In genomic region chr2:32610610-32611229, GRCm38 (mm10) we compare ENCODE assay signal across 9 mouse cellular contexts. TPM values are rescaled to one million over a fixed set of nuclear protein-coding genes. Genes with fewer than 3 reads are reported as not detected.
DNase-seq lines count a peak whose midpoint lies in the region; ATAC-seq and TF ChIP-seq lines count a peak whose summit lies in the region.
"Had no signal": no experiment of that assay in that cellular context is flagged by ENCODE, and none has a peak within 500 bp of the region (broad histone marks: within the 10 kb centered on the region; RNA-seq: fewer than 3 reads in every experiment).

No protein-coding gene starts in this region.

- TF ChIP-seq CTCF in lung, adult 2 months (IDR thresholded peaks at IDR 0.05; ENCODE audit: insufficient read depth, low read length): no peak

- H3K4me1 ChIP-seq in forebrain, embryonic 12.5 days: peaks cover 35% of the 10 kb centered on the region
- H3K4me1 ChIP-seq in lung, adult 2 months (ENCODE audit: control insufficient read depth, insufficient read depth, low read length): peaks cover 12% of the 10 kb centered on the region
- H3K4me1 ChIP-seq in stomach, embryonic 14.5 days (ENCODE audit: control insufficient read depth, insufficient read depth, low read length): peaks cover 20% of the 10 kb centered on the region; the same call in 1 of the 2 replicates

- peak overlapping the region; percentile 54 for H3K4me2 ChIP-seq in forebrain, embryonic 12.5 days
- H3K4me2 ChIP-seq in stomach, embryonic 14.5 days (replicated peaks; ENCODE audit: low read depth, low read length): peak overlapping the region; percentile 50

- H3K4me3 ChIP-seq in forebrain, embryonic 12.5 days (replicated peaks): peak overlapping the region; percentile 37
- peak overlapping the region; percentile 9 for H3K4me3 ChIP-seq in lung, adult 2 months (replicated peaks; ENCODE audit: extremely low read depth, low read depth, low read length)
- H3K4me3 ChIP-seq in stomach, embryonic 14.5 days (ENCODE audit: low read depth, low read length): peak overlapping the region; percentile 32

- H3K9ac ChIP-seq in forebrain, embryonic 12.5 days: peak overlapping the region; percentile 3; the same call in 1 of the 2 replicates
- no peak overlapping the region for H3K9ac ChIP-seq in stomach, embryonic 14.5 days (replicated peaks; ENCODE audit: low read depth, low read length)

- peaks cover 13% of the 10 kb centered on the region for H3K27me3 ChIP-seq in forebrain, embryonic 12.5 days
- no peaks in the 10 kb centered on the region for H3K27me3 ChIP-seq in stomach, embryonic 14.5 days (ENCODE audit: control insufficient read depth, insufficient read depth, low read length)

- 0 out of 2 replicates have a peak, but pooled peaks cover 9% of the 10 kb centered on the region for H3K36me3 ChIP-seq in forebrain, embryonic 12.5 days (replicated peaks)
- no peaks in the 10 kb centered on the region; the same call in 1 of the 2 replicates for H3K36me3 ChIP-seq in stomach, embryonic 14.5 days (ENCODE audit: control insufficient read depth, insufficient read depth, low read length)

- no peak for ATAC-seq in forebrain, embryonic 12.5 days (ENCODE audit: low FRiP score)
- no peak for ATAC-seq in stomach, embryonic 14.5 days (ENCODE audit: insufficient number of reproducible peaks, insufficient read depth, low FRiP score, low read depth)

- H3K27ac ChIP-seq in forebrain, embryonic 12.5 days: no peak overlapping the region
- H3K27ac ChIP-seq in stomach, embryonic 14.5 days (ENCODE audit: low read length): peak overlapping the region; percentile 39; the same call in 1 of the 2 replicates

- no peaks in the 10 kb centered on the region for H3K9me3 ChIP-seq in forebrain, embryonic 12.5 days
- no peaks in the 10 kb centered on the region for H3K9me3 ChIP-seq in stomach, embryonic 14.5 days (ENCODE audit: control insufficient read depth, low read depth, low read length)

- 16% methylated on average over 23 of the region's 23 CpGs for WGBS in forebrain, embryonic 12.5 days
- 10% methylated on average over 23 of the region's 23 CpGs for WGBS in lung, adult 2 months
- WGBS in stomach, embryonic 14.5 days: 13% methylated on average over 23 of the region's 23 CpGs

- peak; percentile 26; the same call in 1 of the 2 replicates for TF ChIP-seq POLR2A in lung, adult 2 months (IDR thresholded peaks at IDR 0.05; ENCODE audit: borderline replicate concordance, extremely low read depth, low read depth, low read length)

- peak; percentile 53 to 74 for DNase-seq in left cerebral cortex, postnatal 14 days (ENCODE audit: low spot score in 2 of 2)
- DNase-seq in left cerebral cortex, adult 11 months (ENCODE audit: low spot score): no peak
- peak; percentile 39 for DNase-seq in adipocyte (ENCODE audit: low spot score)
- peak; percentile 54 for DNase-seq in induced T-regulatory cell, adult 2 months (ENCODE audit: low read depth)
- peak; percentile 66 for DNase-seq in lung, adult 2 months
- DNase-seq in frontal cortex, postnatal 10 days (ENCODE audit: low spot score in 2 of 2): no peak

- intact Hi-C loops in left cerebral cortex, postnatal 14 days (cut with DNase I): no loop called here

RNA-seq across cellular contexts. Expression of gene Ak1, which starts 10.8 kb away (rescaled TPM):
- total RNA-seq in left cerebral cortex, postnatal 14 days (2021): 100 to 1,000 TPM; 162 to 164 TPM
- 27.0 and 32.1 TPM in 2 replicates for polyA plus RNA-seq in forebrain, embryonic 12.5 days (2016; fragmentation: Nextera tagmentation; extraction: Ambion mirVana)
- polyA plus RNA-seq in lung, adult 2 months (2012; rRNA removed): 27.6 and 65.9 TPM in 2 replicates
- polyA plus RNA-seq in stomach, embryonic 14.5 days (2014; fragmentation: Nextera tagmentation; extraction: Ambion mirVana): 16.7 and 17.1 TPM in 2 replicates

RNA-seq across cellular contexts. Expression of gene St6galnac6, which starts 11.2 kb away (rescaled TPM):
- 100 to 1,000 TPM; 110 to 114 TPM for total RNA-seq in left cerebral cortex, postnatal 14 days (2021)
- 11.6 and 11.7 TPM in 2 replicates for polyA plus RNA-seq in forebrain, embryonic 12.5 days (2016; fragmentation: Nextera tagmentation; extraction: Ambion mirVana)
- polyA plus RNA-seq in lung, adult 2 months (2012; rRNA removed): 59.0 and 59.8 TPM in 2 replicates
- 7.4 and 7.9 TPM in 2 replicates for polyA plus RNA-seq in stomach, embryonic 14.5 days (2014; fragmentation: Nextera tagmentation; extraction: Ambion mirVana)

RNA-seq across cellular contexts. Expression of gene St6galnac4, which starts 23.8 kb away (rescaled TPM):
- 10 to 100 TPM; 36.2 to 38.4 TPM for total RNA-seq in left cerebral cortex, postnatal 14 days (2021)
- polyA plus RNA-seq in forebrain, embryonic 12.5 days (2016; fragmentation: Nextera tagmentation; extraction: Ambion mirVana): 15.1 and 17.0 TPM in 2 replicates
- 39.5 and 40.4 TPM in 2 replicates for polyA plus RNA-seq in lung, adult 2 months (2012; rRNA removed)
- 17.0 and 18.1 TPM in 2 replicates for polyA plus RNA-seq in stomach, embryonic 14.5 days (2014; fragmentation: Nextera tagmentation; extraction: Ambion mirVana)

RNA-seq across cellular contexts. Expression of gene 9430097D07Rik, which starts 35.2 kb away (rescaled TPM):
- 1 to 10 TPM in 1 of 2 experiments, under 1 TPM in 1; 0.86 to 1.1 TPM for total RNA-seq in left cerebral cortex, postnatal 14 days (2021)
- 0.19 TPM in 1 of 2 replicates, not detected in the other for polyA plus RNA-seq in forebrain, embryonic 12.5 days (2016; fragmentation: Nextera tagmentation; extraction: Ambion mirVana)
- not detected in 2 replicates for polyA plus RNA-seq in lung, adult 2 months (2012; rRNA removed)
- polyA plus RNA-seq in stomach, embryonic 14.5 days (2014; fragmentation: Nextera tagmentation; extraction: Ambion mirVana): 0.22 TPM in 1 of 2 replicates, not detected in the other
- polyA plus RNA-seq: spleen, adult 2 months had no signal

RNA-seq across cellular contexts. Expression of gene Eng, which starts 35.7 kb away (rescaled TPM):
- total RNA-seq in left cerebral cortex, postnatal 14 days (2021): 10 to 100 TPM; 30.7 to 34.5 TPM
- polyA plus RNA-seq in forebrain, embryonic 12.5 days (2016; fragmentation: Nextera tagmentation; extraction: Ambion mirVana): 21.0 and 21.4 TPM in 2 replicates
- polyA plus RNA-seq in lung, adult 2 months (2012; rRNA removed): 713 and 858 TPM in 2 replicates
- 49.1 and 54.5 TPM in 2 replicates for polyA plus RNA-seq in stomach, embryonic 14.5 days (2014; fragmentation: Nextera tagmentation; extraction: Ambion mirVana)

Comparison
In these comparisons a context has a peak if more than half of its experiments do, and no peak if none do; other contexts are left out.
1. DNase-seq: peak in left cerebral cortex, postnatal 14 days (2 of 2), adipocyte (single experiment), induced T-regulatory cell, adult 2 months (single experiment) and lung, adult 2 months (single experiment); none in left cerebral cortex, adult 11 months (single experiment) and frontal cortex, postnatal 10 days (0 of 2).
2. Peak in every context shown above with its lines, with median percentiles within 50 percentile points of each other: H3K4me3 ChIP-seq.